ENCODE assay signal across 9 mouse cellular contexts in genomic region chr16:35564246-35564905, GRCm38 (mm10). TPM values are rescaled to one million over a fixed set of nuclear protein-coding genes. Genes with fewer than 3 reads are reported as not detected.
A peak's percentile ranks its signal among the peaks of the same experiment; 100 is the strongest.
DNase-seq lines count a peak whose midpoint lies in the region; ATAC-seq lines count a peak whose summit lies in the region.
"Had no signal": no experiment of that assay in that cellular context is flagged by ENCODE, and none has a peak within 500 bp of the region (broad histone marks: within the 10 kb centered on the region; RNA-seq: fewer than 3 reads in every experiment).

No protein-coding gene starts in this region.

- H3K4me3 ChIP-seq in forebrain, embryonic 11.5 days (ENCODE audit: low read depth, low read length): no peak overlapping the region
- no peak overlapping the region for H3K4me3 ChIP-seq in limb, embryonic 12.5 days (replicated peaks)
- H3K4me3 ChIP-seq: liver, embryonic 13.5 days had no signal

- H3K4me1 ChIP-seq in forebrain, embryonic 11.5 days (replicated peaks; ENCODE audit: control insufficient read depth, insufficient read depth, low read length): peaks cover 18% of the 10 kb centered on the region; the same call in 1 of the 2 replicates
- H3K4me1 ChIP-seq in limb, embryonic 12.5 days (replicated peaks): peaks cover 23% of the 10 kb centered on the region
- H3K4me1 ChIP-seq: liver, embryonic 13.5 days had no signal

- H3K9me3 ChIP-seq in forebrain, embryonic 11.5 days (ENCODE audit: control insufficient read depth, low read length): no peaks in the 10 kb centered on the region
- no peaks in the 10 kb centered on the region for H3K9me3 ChIP-seq in limb, embryonic 12.5 days
- H3K9me3 ChIP-seq: liver, embryonic 13.5 days had no signal

- no peaks in the 10 kb centered on the region for H3K36me3 ChIP-seq in forebrain, embryonic 11.5 days (ENCODE audit: control insufficient read depth, insufficient read depth, low read length)
- no peaks in the 10 kb centered on the region for H3K36me3 ChIP-seq in limb, embryonic 12.5 days
- H3K36me3 ChIP-seq: liver, embryonic 13.5 days had no signal

- H3K27me3 ChIP-seq in forebrain, embryonic 11.5 days (ENCODE audit: control insufficient read depth, insufficient read depth, low read length): no peaks in the 10 kb centered on the region
- no peaks in the 10 kb centered on the region for H3K27me3 ChIP-seq in limb, embryonic 12.5 days
- H3K27me3 ChIP-seq: liver, embryonic 13.5 days had no signal

- peak; percentile 90 for ATAC-seq in forebrain, embryonic 11.5 days (replicated peaks; ENCODE audit: low FRiP score)
- peak; percentile 73 for ATAC-seq in limb, embryonic 12.5 days (ENCODE audit: insufficient number of reproducible peaks, insufficient read depth, low FRiP score, low TSS enrichment, low read depth)

- DNase-seq in testis, postnatal 10 days (ENCODE audit: low spot score): peak; percentile 64
- no peak for DNase-seq in testis, postnatal 14 days (ENCODE audit: low spot score)
- peak; percentile 86 for DNase-seq in forebrain, embryonic 11.5 days (ENCODE audit: low spot score)
- DNase-seq in cerebellum, adult 11-12 months: no peak
- DNase-seq in lung, postnatal 14 days: no peak
- no peak for DNase-seq in adrenal gland, postnatal 4 days (ENCODE audit: low spot score in 2 of 2)
- DNase-seq: kidney, adult 9 months; liver, embryonic 13.5 days had no signal

- peak overlapping the region; percentile 84 for H3K27ac ChIP-seq in forebrain, embryonic 11.5 days (ENCODE audit: low read depth, low read length)
- H3K27ac ChIP-seq in limb, embryonic 12.5 days: peak overlapping the region; percentile 50
- H3K27ac ChIP-seq: liver, embryonic 13.5 days had no signal

- H3K9ac ChIP-seq in forebrain, embryonic 11.5 days (ENCODE audit: low read length): peak overlapping the region; percentile 14; the same call in 1 of the 2 replicates
- no peak overlapping the region for H3K9ac ChIP-seq in limb, embryonic 12.5 days (replicated peaks)
- H3K9ac ChIP-seq: liver, embryonic 13.5 days had no signal

- peak overlapping the region; percentile 33; the same call in 1 of the 2 replicates for H3K4me2 ChIP-seq in forebrain, embryonic 11.5 days (ENCODE audit: low read depth, low read length, severe bottlenecking)
- peak overlapping the region; percentile 19; the same call in 1 of the 2 replicates for H3K4me2 ChIP-seq in limb, embryonic 12.5 days
- H3K4me2 ChIP-seq: liver, embryonic 13.5 days had no signal

- WGBS in forebrain, embryonic 11.5 days: 50% methylated on average over 22 of the region's 22 CpGs
- WGBS in limb, embryonic 12.5 days: 61% methylated on average over 22 of the region's 22 CpGs

RNA-seq across cellular contexts. Expression of gene Sema5b, which starts 23.4 kb away (rescaled TPM):
- polyA plus RNA-seq in forebrain, embryonic 11.5 days (2014; fragmentation: Nextera tagmentation; extraction: Ambion mirVana): 58.0 and 62.6 TPM in 2 replicates
- 9.4 and 10.0 TPM in 2 replicates for polyA plus RNA-seq in limb, embryonic 12.5 days (2016; fragmentation: Nextera tagmentation; extraction: Ambion mirVana)
- total RNA-seq in adrenal gland, postnatal 4 days (2021): 10 to 100 TPM; 11.1 to 11.7 TPM

Comparison
In these comparisons a context has a peak if more than half of its experiments do, and no peak if none do; other contexts are left out.
1. DNase-seq: peak in testis, postnatal 10 days (single experiment) and forebrain, embryonic 11.5 days (single experiment); none in testis, postnatal 14 days (single experiment), cerebellum, adult 11-12 months (single experiment), lung, postnatal 14 days (single experiment) and adrenal gland, postnatal 4 days (0 of 2).